Mouse (Mus musculus) C2C12 (cell line): ENCODE measurements around the gene Ak8.

ENCODE experiments used
- CTCF ChIP-seq: IDR thresholded peaks from one replicate; pipeline ENCODE4 v1.5.1; 2011; ENCODE audit not compliant: control insufficient read depth, insufficient read depth, insufficient read length
- MYOG ChIP-seq: IDR thresholded peaks from one replicate; pipeline ENCODE4 v1.6.1; 2011; ENCODE audit not compliant: control insufficient read depth, insufficient read length; ENCODE audit errors: extremely low read depth

- TF ChIP-seq CTCF = no peak
- TF ChIP-seq MYOG = no peak
These were observed 13.1 kb downstream of the Ak8 start for GRCm38 (mm10) chr2:28713036-28713435.
